12 mouse cellular contexts compared by ENCODE assay signal in genomic region chr6:17224852-17225251, GRCm38 (mm10). TPM values are rescaled to one million over a fixed set of nuclear protein-coding genes. Genes with fewer than 3 reads are reported as not detected.
A peak's percentile ranks its signal among the peaks of the same experiment; 100 is the strongest.
DNase-seq lines count a peak whose midpoint lies in the region; ATAC-seq and TF ChIP-seq lines count a peak whose summit lies in the region.
"Had no signal": no experiment of that assay in that cellular context is flagged by ENCODE, and none has a peak within 500 bp of the region (broad histone marks: within the 10 kb centered on the region; RNA-seq: fewer than 3 reads in every experiment).

No protein-coding gene starts in this region.

- 49% methylated on average over 5 of the region's 5 CpGs for WGBS in kidney, postnatal 0 days
- 60% methylated on average over 5 of the region's 5 CpGs for WGBS in intestine, embryonic 16.5 days
- 83% methylated on average over 5 of the region's 5 CpGs for WGBS in forebrain, embryonic 11.5 days

- no peaks in the 10 kb centered on the region for H3K4me1 ChIP-seq in kidney, postnatal 0 days (replicated peaks; ENCODE audit: insufficient read depth, low read length)
- no peaks in the 10 kb centered on the region for H3K4me1 ChIP-seq in intestine, embryonic 16.5 days (ENCODE audit: control insufficient read depth, insufficient read depth, low read length)
- no peaks in the 10 kb centered on the region for H3K4me1 ChIP-seq in forebrain, embryonic 11.5 days (replicated peaks; ENCODE audit: control insufficient read depth, insufficient read depth, low read length)
- H3K4me1 ChIP-seq: liver, embryonic 15.5 days had no signal

- no peak for TF ChIP-seq CTCF in kidney, postnatal 0 days (IDR thresholded peaks at IDR 0.05; ENCODE audit: low read depth)

- peak; percentile 13 for DNase-seq in urinary bladder, postnatal 25 days (ENCODE audit: low spot score)
- no peak for DNase-seq in urinary bladder, postnatal 10 days (ENCODE audit: low spot score)
- peak; percentile 80 for DNase-seq in fibroblast of lung, adult 2 months (ENCODE audit: low read depth)
- peak; percentile 44 for DNase-seq in kidney, postnatal 0 days (ENCODE audit: low spot score)
- no peak for DNase-seq in cerebellum, postnatal 14 days
- no peak for DNase-seq in forebrain, embryonic 11.5 days (ENCODE audit: low spot score)
- DNase-seq: cerebellum, adult 2 months; layer of hippocampus, adult 9-11 months; right cerebral cortex, postnatal 4 days had no signal

- no peaks in the 10 kb centered on the region for H3K9me3 ChIP-seq in kidney, postnatal 0 days (replicated peaks; ENCODE audit: low read length)
- H3K9me3 ChIP-seq in intestine, embryonic 16.5 days (ENCODE audit: control insufficient read depth, low read length), result no peaks in the 10 kb centered on the region
- H3K9me3 ChIP-seq in forebrain, embryonic 11.5 days (ENCODE audit: control insufficient read depth, low read length), result no peaks in the 10 kb centered on the region
- H3K9me3 ChIP-seq: liver, embryonic 15.5 days had no signal

- no peak overlapping the region for H3K9ac ChIP-seq in kidney, postnatal 0 days (ENCODE audit: low read depth, low read length)
- H3K9ac ChIP-seq in intestine, embryonic 16.5 days (ENCODE audit: low read depth, low read length), result no peak overlapping the region
- no peak overlapping the region for H3K9ac ChIP-seq in forebrain, embryonic 11.5 days (ENCODE audit: low read length)
- H3K9ac ChIP-seq: liver, embryonic 15.5 days had no signal

- H3K36me3 ChIP-seq in kidney, postnatal 0 days (ENCODE audit: insufficient read depth, low read length), result no peaks in the 10 kb centered on the region
- H3K36me3 ChIP-seq in intestine, embryonic 16.5 days (ENCODE audit: control insufficient read depth, insufficient read depth, low read length), result no peaks in the 10 kb centered on the region
- H3K36me3 ChIP-seq in forebrain, embryonic 11.5 days (ENCODE audit: control insufficient read depth, insufficient read depth, low read length), result no peaks in the 10 kb centered on the region
- H3K36me3 ChIP-seq: liver, embryonic 15.5 days had no signal

- H3K4me2 ChIP-seq in kidney, postnatal 0 days (ENCODE audit: low read length), result no peak overlapping the region
- no peak overlapping the region for H3K4me2 ChIP-seq in intestine, embryonic 16.5 days (ENCODE audit: low read depth, low read length)
- H3K4me2 ChIP-seq in forebrain, embryonic 11.5 days (ENCODE audit: low read depth, low read length, severe bottlenecking), result no peak overlapping the region
- H3K4me2 ChIP-seq: liver, embryonic 15.5 days had no signal

- no peak overlapping the region for H3K4me3 ChIP-seq in kidney, postnatal 0 days (replicated peaks; ENCODE audit: low read depth, low read length)
- no peak overlapping the region for H3K4me3 ChIP-seq in intestine, embryonic 16.5 days (ENCODE audit: low read length)
- H3K4me3 ChIP-seq in forebrain, embryonic 11.5 days (ENCODE audit: low read depth, low read length), result no peak overlapping the region
- H3K4me3 ChIP-seq: erythroblast, embryonic 14.5 days; liver, embryonic 15.5 days had no signal

- ATAC-seq in kidney, postnatal 0 days (replicated peaks; ENCODE audit: low FRiP score, low read depth), result no peak
- no peak for ATAC-seq in intestine, embryonic 16.5 days
- ATAC-seq in forebrain, embryonic 11.5 days (replicated peaks; ENCODE audit: low FRiP score), result no peak

- H3K27ac ChIP-seq in kidney, postnatal 0 days, result no peak overlapping the region
- H3K27ac ChIP-seq in intestine, embryonic 16.5 days (ENCODE audit: low read length), result no peak overlapping the region
- no peak overlapping the region for H3K27ac ChIP-seq in forebrain, embryonic 11.5 days (ENCODE audit: low read depth, low read length)
- H3K27ac ChIP-seq: liver, embryonic 15.5 days had no signal

- no peaks in the 10 kb centered on the region for H3K27me3 ChIP-seq in kidney, postnatal 0 days (ENCODE audit: insufficient read depth, low read length)
- H3K27me3 ChIP-seq in intestine, embryonic 16.5 days (replicated peaks; ENCODE audit: control insufficient read depth, insufficient read depth, low read length), result no peaks in the 10 kb centered on the region
- H3K27me3 ChIP-seq in forebrain, embryonic 11.5 days (ENCODE audit: control insufficient read depth, insufficient read depth, low read length), result no peaks in the 10 kb centered on the region
- H3K27me3 ChIP-seq: liver, embryonic 15.5 days had no signal

RNA-seq across cellular contexts. Expression of gene Cav2, which starts 56.1 kb away (rescaled TPM):
- polyA plus RNA-seq in kidney, postnatal 0 days (2015; fragmentation: Nextera tagmentation; extraction: Ambion mirVana), result 53.9 and 54.2 TPM in 2 replicates
- 21.0 and 22.5 TPM in 2 replicates for polyA plus RNA-seq in intestine, embryonic 16.5 days (2015; fragmentation: Nextera tagmentation; extraction: Ambion mirVana)
- 5.4 and 7.3 TPM in 2 replicates for polyA plus RNA-seq in forebrain, embryonic 11.5 days (2014; fragmentation: Nextera tagmentation; extraction: Ambion mirVana)
- polyA plus RNA-seq: erythroblast, embryonic 14.5 days had no signal

Comparison
In these comparisons a context has a peak if more than half of its experiments do, and no peak if none do; other contexts are left out.
1. DNase-seq: peak in urinary bladder, postnatal 25 days (single experiment), fibroblast of lung, adult 2 months (single experiment) and kidney, postnatal 0 days (single experiment); none in urinary bladder, postnatal 10 days (single experiment), cerebellum, postnatal 14 days (0 of 2) and forebrain, embryonic 11.5 days (single experiment).